Mouse (Mus musculus) erythroblast, embryonic 14.5 days (primary cell): ENCODE results near the gene Chst15.

ENCODE experiments used
- GATA1 ChIP-seq: IDR thresholded peaks from 2 replicates; pipeline ENCODE4 v1.6.1; 2012; ENCODE audit warnings: low read length, inconsistent platforms, mixed read lengths
- TAL1 ChIP-seq: IDR thresholded peaks from 3 replicates; pipeline ENCODE4 v1.6.1; 2012; ENCODE audit warnings: low read length, inconsistent platforms, mixed read lengths

DNA sequence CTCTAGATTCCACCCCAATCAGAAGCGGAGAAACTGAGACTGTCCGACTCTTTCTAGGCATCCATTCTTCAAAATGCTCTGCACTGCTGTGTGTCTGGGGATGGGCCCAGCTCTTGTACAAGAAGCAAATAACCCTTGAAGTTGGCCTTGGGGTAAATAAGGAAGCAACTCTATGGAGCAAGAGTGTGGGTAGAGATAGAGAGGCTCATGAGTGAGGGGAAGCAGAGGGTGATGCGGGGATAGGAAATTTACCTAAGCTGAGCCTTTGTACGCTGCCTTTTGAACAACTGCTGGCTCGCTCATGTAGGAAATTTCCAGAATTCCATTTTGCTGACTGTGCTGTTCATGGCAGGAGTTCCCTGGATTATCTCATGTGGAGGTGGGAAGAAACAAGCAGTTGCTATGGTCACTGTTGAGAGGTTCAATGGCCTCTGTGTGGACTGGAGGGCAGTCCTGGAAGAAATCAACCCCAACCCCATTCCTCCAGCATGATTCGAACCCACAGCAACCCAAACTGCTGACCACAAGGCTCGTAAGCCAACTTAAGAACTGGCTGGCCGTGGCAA is 89.9 kb downstream of the Chst15 start:
- no peak for TF ChIP-seq TAL1
- no peak for TF ChIP-seq GATA1
